Comparison of ENCODE assay signal across 8 mouse cellular contexts in the genomic region with DNA sequence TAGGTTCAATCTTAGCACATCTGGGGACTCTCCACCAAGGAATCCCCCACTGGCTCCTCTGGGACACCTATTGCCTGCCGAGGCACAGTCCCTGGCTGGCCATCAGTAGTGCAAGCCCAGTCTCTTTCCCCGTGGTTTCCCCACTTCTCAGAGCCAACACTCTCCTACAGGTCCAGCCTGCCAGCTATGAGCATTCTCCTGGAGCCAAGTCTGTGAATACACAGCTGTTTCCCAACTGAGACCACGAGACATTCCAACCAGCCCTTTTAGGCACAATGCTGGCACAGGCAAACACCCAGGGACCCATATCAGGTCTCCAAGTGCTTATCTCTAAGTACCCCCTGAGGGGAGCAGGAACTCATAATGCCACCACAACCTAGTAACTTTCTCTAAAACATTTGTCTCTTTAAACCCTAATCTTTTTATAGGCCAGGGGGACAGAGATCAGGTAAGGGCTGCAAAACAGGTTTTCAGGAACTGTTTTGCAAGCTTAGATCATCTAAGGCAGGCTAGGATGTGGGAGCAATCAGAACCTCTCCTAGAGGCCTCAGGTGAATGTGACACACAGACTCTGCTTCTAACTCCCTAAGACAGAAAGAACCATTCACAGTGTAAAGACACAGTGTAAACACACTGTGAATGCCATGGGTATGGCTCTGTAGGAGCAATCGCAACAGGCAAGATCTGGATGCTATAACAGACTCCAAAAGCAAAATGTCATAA. TPM values are rescaled to one million over a fixed set of nuclear protein-coding genes. Genes with fewer than 3 reads are reported as not detected.
DNase-seq lines count a peak whose midpoint lies in the region; ATAC-seq lines count a peak whose summit lies in the region.
"Had no signal": no experiment of that assay in that cellular context is flagged by ENCODE, and none has a peak within 500 bp of the region (broad histone marks: within the 10 kb centered on the region; RNA-seq: fewer than 3 reads in every experiment).

No protein-coding gene starts in this region.

- H3K4me1 ChIP-seq in heart, embryonic 13.5 days = peaks cover 31% of the 10 kb centered on the region

- ATAC-seq in heart, embryonic 13.5 days (ENCODE audit: extremely low read depth, insufficient number of reproducible peaks, low FRiP score, low TSS enrichment) = no peak
- ATAC-seq in granulocyte monocyte progenitor cell, adult 5-6 weeks (replicated peaks; ENCODE audit: poor library complexity, severe bottlenecking) = no peak

- 0 out of 2 replicates have a peak, but pooled peaks cover 2% of the 10 kb centered on the region for H3K36me3 ChIP-seq in heart, embryonic 13.5 days

- peak; percentile 16 to 28 for DNase-seq in layer of hippocampus, adult 8-10 months (ENCODE audit: low spot score in 2 of 2)
- no peak for DNase-seq in layer of hippocampus, postnatal 25 days (ENCODE audit: extremely low spot score in 1 of 2, low spot score in 1 of 2)
- peak; percentile 62 for DNase-seq in fibroblast of lung, adult 2 months (ENCODE audit: low read depth)
- peak; percentile 35 for DNase-seq in lung, postnatal 14 days
- no peak for DNase-seq in thymus, postnatal 10 days (ENCODE audit: low spot score in 2 of 2)

- peak overlapping the region; percentile 89 for H3K27ac ChIP-seq in heart, embryonic 13.5 days (replicated peaks)

- no peak overlapping the region for H3K4me3 ChIP-seq in heart, embryonic 13.5 days

- whole genome bisulfite sequencing in heart, embryonic 13.5 days = 30% methylated on average over 4 of the region's 4 CpGs

- H3K4me2 ChIP-seq in heart, embryonic 13.5 days = peak overlapping the region; percentile 39

- H3K9ac ChIP-seq in heart, embryonic 13.5 days = peak overlapping the region; percentile 37; the same call in 1 of the 2 replicates

- peaks cover 4% of the 10 kb centered on the region; the same call in 1 of the 2 replicates for H3K9me3 ChIP-seq in heart, embryonic 13.5 days

- H3K27me3 ChIP-seq in heart, embryonic 13.5 days (replicated peaks) = no peaks in the 10 kb centered on the region

RNA-seq across cellular contexts. Expression of gene Fam189a2, which starts 23.0 kb away (rescaled TPM):
- 10 to 100 TPM in 2 of 4 experiments, 1 to 10 TPM in 2; 7.4 to 11.4 (median 10.4) TPM for total RNA-seq in layer of hippocampus, adult 8-10 months (2022)
- 1 to 10 TPM; 8.8 to 9.4 TPM for total RNA-seq in layer of hippocampus, postnatal 25 days (2021)
- polyA plus RNA-seq in heart, embryonic 13.5 days (2015; fragmentation: Nextera tagmentation; extraction: Ambion mirVana) = 4.1 and 5.4 TPM in 2 replicates
- total RNA-seq in granulocyte monocyte progenitor cell, adult 5-6 weeks (2014; fragmentation: Nextera tagmentation) = not detected in 2 replicates
- not detected in 2 replicates for total RNA-seq in granulocyte monocyte progenitor cell, adult 5-6 weeks (2017)
- total RNA-seq: neutrophil, adult 5-6 weeks had no signal

Comparison
In these comparisons a context has a peak if more than half of its experiments do, and no peak if none do; other contexts are left out.
1. DNase-seq: peak in layer of hippocampus, adult 8-10 months (2 of 2), fibroblast of lung, adult 2 months (single experiment) and lung, postnatal 14 days (single experiment); none in layer of hippocampus, postnatal 25 days (0 of 2) and thymus, postnatal 10 days (0 of 2).
2. RNA of gene Fam189a2, which starts 23.0 kb away (total RNA-seq): 7.4 to 11.4 TPM in layer of hippocampus, adult 8-10 months and 8.8 to 9.4 TPM in layer of hippocampus, postnatal 25 days; not detected in granulocyte monocyte progenitor cell, adult 5-6 weeks; every median in the first group is over 4 times any median in the second.